Mouse (Mus musculus) spleen, adult 12 weeks (tissue): ENCODE measurements around the gene Vstm4.

Source experiments
- DNase-seq: peaks from one replicate; pipeline ENCODE4 v3.0.0; 2022; ENCODE audit warnings: low spot score

The Vstm4 gene

DNA sequence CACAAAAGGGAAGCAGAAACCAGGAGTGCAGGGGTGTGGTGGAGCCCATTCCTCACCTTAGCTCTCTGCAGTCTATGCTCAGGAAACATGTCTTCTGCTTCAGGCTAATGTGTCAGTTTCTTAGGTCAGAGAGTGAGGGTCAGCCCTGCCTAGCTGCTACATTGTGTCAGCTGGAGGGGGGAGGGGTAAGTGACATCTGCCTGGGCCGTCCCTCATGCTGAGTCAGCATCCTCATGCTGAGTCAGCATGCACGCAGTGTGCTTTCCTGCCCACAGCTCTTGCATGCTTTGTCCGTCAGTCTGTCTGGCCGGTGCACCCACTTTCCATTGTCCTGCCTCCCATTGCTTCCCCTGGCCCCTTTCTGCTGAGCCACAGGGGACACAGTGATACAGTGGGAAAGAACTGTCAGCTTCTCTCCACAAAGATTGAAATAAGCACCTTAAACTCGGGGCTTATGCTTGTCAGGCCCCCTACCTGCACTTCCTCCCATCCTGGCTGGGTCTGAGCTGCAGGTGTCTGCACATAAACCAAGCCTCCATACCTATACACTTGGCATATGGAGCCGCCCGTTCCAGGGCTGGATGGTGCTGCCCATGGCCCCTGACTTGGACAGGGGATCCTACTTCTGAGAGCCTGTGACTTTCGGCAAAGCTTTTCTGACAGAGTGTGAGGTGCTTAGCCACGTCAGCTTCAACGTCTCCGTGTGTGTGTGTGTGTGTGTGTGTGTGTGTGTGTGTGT is 3.4 kb downstream of the Vstm4 start:
- DNase-seq: no peak

DNA sequence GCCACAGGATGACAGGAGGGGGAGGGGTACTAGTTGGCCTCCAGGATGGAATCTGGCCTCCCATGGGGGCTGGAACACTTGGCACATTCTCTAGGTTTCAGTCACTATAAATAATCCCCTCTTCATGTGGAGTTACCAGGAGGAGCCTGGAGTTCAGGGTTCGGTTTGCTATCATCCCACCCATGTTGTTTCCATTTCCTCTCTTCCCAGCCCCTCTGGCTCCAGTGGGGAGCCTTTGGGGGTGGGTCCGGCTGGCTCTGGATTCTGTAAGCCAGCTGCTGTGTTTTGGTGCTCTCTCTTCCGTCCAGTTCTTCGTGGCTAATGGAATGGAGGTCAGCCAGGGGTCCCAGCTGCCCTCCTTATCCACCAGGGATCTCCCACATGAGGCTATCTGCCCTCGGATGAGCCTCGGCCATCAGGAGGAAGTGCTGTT is 4.6 kb downstream of the Vstm4 start:
- no peak for DNase-seq

DNA sequence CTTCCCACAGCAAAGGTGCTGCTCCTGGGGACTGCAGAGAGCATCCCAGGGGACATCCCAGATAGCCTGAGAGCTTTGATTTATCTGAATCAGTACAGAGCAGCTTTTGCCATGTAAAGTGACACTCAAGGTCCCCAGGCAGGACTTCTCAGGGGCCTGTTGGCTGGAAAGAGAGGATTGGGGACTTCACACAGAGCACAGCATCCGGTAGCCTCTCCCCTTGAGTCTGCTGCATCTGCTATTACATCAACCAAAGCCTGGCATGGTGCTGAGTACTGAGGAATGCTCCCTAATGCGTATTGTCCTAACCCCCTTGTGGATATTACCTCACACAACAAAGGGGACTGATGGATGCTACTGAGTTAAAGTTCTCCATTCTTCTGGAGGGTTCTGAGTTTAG is 5.1 kb downstream of the Vstm4 start:
- DNase-seq: no peak

DNA sequence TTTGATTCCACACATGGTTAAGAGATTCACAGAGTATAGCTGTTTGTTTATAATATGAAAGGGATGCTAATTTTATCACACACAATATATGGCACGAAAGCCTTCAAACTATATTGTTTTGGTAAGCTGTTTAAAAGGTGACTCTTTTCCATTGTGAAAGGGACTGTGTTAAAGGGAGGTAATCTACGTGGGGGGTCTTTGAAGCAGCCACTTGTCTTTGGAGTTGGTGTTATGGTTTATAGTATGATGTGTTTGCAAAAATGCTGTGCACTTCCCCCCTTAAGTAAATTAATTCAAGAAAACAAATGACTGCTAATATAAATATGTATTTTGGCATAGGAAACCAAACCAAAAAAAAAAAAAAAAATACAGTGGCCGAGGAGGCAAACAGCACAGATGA is 8.8 kb downstream of the Vstm4 start:
- no peak for DNase-seq

DNA sequence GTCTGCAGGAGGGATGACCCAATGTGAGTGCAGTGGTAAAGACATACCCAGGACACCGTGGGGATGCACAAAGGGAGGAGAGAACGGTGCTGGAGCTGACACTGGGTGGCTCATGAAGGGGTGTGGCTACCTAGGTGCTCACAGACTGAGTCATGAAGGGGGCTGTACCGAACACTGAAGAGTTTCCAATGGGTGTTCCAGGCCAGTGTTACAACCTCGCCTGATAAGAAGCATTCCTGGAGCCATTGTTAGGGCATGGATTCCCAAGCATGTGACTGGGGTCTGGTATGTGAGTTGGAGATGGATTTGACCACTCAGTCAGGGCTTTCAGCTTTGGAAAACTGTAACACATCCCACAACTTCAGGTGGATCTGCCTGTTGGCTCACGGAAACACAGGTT is 15.4 kb downstream of the Vstm4 start:
- DNase-seq: no peak

DNA sequence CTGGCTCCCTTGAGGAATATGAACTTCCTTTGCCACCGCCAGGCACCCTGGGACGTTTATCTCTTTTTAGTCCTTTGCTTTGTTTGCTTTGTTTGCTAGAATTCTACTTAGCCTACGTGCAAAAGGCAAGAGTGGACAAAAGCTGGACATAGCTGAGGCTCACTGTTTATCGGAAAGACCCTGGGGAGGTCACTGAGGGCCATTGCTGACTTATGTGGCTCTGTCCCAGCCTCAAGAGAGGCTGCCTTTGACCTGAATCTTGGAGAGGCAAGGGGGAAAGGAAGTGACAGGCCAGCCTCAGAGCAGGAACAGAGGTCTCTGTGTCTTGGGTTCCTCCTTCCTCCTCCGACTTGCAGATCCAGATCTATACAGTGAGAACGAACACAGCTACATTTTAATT is 21.0 kb downstream of the Vstm4 start:
- DNase-seq: no peak

DNA sequence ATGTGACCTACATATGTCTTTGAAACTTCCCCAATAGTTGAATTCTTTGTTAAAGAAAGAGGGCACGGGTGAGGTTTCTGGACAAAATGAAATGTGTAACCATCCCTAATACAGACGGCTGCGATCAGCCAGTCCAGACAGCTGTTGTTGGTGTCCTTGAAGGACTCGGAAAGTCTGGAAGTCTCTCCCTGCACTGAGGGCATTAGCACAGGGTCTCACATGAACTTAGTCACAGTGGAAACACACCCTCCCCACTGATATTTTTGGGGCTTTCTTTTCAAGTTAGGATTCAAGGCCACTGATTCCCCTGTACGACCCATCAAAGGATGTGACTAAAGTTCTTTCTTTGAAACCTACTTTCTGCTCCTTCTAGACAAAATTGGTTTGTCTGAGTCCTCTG is 23.8 kb downstream of the Vstm4 start:
- no peak for DNase-seq

DNA sequence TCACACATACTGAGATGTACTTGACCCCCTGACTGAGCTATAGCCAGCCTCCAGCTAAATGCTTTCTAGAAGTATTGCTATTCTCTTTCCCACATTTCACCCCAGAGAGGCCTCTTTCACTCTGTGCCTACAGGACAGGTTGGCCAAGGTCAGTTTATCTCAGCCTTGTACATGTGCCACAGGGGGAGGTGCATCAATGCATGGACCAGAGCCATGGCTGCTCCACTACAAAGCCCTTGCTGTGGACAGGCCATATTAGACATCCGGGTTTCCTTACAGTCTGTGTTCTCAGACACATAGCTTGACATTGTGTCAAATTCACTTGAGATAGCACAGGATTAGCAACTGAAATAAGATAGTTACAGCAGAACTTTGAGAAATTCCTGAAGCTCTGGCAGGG is 25.1 kb downstream of the Vstm4 start:
- DNase-seq: no peak

DNA sequence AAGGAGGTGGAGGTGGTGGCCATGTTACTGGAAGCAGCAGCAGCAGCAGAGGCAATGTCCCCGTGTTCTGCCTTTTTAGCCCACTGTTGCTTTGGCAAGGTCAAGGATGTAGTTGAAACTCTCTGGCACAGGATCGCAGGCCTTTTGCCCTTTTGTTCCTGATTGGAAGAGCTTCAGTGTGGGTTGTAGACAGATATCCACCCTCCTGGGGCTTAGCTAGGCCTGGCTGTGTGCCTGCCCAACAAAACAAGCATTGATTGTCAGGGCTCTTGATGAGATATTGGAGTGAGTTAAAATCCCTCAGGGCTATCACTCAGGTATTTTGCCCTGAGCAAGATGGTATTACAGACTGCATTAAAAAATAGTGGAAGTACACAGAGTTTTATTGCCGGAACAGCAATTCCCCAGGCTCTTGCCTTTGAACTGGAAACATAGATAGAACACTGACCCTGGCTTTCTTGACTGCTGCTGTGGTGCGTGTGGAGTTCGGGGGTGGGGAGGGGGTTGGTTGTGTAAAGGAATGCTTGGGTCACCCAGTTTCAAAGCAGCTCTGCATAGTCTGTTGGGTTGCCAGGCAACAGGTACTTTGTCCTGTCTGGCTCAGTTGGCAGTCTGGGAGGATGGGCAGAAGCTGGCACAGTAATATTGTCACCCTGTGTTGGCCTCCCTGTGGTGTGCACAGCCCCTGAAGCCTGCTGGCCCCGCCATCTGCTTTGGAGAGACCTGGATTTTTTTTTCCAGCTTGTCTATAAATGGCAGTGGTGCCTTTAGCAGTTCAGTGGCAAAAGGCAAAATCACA is 32.5 kb downstream of the Vstm4 start:
- no peak for DNase-seq

DNA sequence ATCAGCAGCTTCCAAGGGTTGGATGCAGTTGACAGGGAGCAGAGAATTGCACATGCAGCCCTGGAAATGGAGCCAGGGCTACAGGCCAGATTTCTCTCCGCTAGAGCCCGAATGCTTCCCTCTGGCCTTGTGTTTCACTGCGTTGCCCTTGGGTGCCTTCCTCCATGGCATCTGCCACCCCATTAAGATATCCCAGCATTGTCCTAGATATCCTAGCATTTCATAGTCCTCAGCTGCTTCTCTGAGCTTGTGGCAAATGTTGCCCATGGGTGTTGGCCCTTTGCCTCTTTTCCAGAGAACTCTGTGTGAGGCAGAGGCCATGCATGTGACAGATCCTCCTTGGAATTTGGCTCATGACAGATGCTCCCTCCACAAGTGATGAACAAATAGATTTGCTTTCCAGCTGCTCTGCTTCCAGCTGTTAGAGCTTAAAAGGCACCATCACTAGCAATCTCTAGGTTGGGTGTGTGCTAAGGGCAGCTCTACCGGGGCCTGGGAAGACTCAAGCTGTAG is 37.8 kb downstream of the Vstm4 start:
- no peak for DNase-seq

DNA sequence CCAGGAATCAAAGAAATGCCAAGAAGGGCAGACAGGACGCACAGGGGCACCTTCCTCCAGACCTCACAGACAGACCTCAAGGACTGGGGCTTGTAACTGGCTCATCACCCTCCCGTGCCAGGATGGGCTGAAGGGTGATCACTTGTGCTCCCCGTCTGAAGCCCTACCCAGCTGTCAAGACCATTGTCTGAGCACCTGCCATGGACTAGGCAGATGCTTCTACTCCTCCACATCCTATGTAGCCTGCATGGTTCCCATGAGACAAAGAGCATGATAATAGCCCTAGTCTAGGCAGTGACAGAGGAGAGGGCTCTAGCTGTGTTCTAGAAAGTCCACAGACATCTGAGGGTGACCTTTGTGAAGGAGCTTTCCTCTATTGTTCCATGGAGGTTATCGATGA is 38.3 kb downstream of the Vstm4 start:
- DNase-seq: no peak

DNA sequence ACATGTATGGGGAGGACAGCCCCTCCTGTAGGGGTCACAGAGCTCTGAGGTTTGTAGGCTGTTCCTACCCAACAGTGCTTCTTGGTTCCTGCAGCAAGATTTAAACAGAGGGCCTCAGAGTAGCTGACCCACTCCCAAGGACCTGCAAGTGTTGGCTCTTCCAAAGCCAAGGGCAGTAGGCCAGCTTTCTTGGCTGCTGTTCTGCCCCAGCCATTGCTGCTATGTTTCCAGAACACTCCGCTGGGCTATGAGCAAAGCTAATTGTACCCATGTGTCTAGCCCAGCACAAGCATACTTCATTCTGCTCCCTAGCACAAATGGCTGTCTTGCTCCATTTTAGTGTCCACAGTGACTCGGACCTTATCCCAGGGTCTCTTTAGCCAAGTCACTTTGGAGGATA is 40.3 kb downstream of the Vstm4 start:
- DNase-seq: no peak

DNA sequence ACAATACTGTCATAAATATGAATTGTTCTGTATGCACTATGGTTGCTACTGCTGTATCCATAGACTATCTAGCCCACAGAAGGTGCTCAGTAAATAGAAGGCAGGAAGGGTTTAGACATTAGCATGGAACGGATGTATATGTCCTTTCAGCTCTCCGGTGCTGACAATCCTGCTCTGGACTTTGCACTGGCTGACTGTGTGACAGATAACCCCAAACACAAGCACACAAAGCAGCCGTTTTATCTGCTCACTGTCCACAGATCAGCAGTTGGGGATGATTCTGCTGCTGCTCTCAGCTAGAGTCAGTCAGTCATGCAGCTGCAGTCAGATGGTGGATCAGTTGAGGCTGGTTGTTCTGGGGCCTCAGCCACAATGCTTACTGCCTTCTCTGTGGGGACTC is 46.6 kb downstream of the Vstm4 start:
- DNase-seq: no peak

DNA sequence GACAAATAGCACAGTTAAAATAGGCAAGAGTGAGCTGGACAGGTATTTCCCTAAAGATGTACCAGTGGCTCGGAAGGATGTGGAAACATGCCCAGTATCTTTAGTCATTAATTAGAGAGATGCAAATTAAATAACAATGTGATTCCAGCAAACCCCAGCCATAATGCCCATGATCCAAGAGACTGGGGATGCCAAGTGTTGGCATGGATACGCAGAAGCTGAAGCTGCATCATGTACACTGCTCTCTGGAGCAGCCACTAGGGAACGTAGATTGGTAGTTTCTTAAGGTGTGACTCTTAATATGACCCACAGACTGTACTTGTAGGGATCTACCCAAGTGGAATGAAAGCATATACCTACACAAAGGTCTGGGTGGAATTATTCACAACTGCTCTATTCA is 50.0 kb downstream of the Vstm4 start:
- no peak for DNase-seq

DNA sequence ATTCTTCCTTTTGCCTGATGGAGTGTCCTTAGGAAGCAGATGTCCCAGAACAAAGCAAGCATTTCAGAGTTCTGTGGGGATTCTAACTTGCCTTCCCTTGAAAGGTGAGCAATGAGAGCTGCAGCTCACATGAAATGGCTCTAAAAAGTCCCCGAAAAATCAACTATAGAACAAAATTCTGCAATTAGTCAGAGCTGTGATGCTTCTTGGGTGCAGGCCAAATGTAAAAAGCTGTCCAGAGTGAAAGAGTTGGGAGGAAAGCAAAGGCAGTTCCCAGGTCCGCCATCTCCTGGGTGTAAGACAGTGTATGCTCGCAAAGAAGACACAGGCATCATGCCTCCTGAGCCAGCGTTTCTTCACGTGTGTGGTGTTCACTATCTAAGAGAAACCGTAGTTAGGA is 52.6 kb downstream of the Vstm4 start:
- no peak for DNase-seq

DNA sequence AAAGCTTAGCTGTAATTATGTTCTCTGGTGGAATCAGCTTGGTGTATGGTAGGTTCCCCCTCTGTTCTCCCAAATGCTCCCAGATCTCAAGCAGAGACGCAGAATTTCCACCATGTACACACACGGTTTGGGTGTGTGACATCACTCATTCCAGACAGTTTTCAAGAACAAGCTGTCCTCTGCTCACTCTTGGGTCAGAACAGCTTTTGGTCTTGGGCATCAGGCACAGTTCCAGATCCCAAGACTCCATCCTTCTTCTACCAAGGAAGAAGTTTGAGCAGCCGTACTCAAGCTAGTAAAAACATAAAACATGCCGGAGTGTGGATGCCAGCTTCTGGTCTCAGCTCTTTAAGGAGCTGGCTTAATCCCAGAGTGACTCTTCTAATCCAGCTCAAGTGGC is 54.6 kb downstream of the Vstm4 start:
- DNase-seq: no peak

DNA sequence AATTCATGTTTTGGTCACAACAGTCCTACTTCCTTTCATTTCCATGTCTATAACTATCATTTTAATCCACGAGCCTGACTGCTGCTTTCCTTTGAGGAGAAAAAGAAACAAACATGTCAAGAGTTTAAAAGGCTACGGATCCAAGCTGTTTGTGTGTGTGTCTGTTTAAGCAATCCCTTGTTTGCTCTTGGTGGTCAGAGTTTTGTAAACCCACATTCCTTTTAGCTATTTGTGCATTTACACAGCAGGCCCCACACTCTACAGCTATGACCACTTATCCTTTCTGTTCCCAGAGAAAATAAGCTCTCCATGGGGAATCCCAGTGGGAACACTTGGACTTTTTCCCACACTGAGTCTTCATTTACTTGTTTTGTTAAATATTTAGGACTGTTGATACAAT is 58.8 kb downstream of the Vstm4 start:
- no peak for DNase-seq

DNA sequence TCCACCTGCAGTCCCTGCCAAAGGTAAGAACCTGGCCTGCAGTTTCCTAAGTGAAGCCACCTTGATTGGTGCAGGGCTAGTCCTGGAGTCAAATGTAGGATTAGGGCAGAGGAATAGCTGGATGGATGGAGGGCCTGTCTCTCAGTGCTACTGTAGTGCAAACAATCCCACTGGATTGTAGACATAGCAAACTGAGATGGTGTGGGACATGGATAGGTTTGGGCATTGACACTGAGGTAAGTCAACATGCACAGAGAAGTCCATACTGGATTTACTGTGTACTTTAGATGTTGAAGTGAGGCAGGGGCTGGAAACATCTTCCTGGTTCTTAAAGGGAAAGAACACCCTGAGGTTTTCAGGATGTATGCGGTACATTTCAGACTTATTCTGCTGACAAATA is 61.4 kb downstream of the Vstm4 start:
- DNase-seq: no peak

DNA sequence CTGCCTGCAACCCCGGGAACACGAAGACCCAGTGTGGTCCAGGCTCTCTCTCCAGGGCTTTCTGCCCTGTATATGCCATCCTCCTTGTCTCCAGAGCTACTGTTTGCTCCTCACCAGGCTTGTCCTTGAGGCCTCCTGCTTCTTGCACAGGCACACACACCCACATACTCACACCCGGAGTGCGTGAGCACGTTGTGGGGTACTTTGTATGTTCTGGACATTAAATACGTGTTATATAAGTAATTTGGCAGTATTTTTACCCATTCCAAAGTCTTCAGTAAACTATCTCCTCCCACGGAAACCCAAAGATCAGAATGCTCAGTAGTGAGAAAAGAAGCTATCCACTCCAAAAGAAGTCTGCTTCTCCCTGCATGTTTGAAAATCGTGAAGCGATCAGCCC is 67.3 kb downstream of the Vstm4 start:
- DNase-seq: no peak

DNA sequence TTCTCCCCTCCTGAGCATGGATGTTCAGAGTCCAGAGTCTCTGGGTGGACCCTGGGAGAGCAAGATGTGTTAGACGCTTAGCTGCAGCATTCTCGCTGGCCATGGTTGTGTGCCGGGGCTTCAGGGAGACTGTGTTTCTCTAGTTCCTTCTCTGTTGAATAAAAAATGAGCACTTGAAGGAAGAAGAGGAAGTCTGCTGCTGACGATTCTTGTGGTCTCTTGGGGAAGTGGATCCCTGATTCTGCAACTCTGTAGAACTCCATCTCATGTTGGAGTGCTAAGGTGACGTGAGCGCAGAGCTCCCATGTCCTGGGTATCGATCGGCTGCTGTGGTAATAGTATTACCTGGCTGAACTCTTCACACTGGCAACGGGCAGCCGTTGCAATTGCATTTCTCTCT is 75.2 kb downstream of the Vstm4 start:
- DNase-seq: no peak

DNA sequence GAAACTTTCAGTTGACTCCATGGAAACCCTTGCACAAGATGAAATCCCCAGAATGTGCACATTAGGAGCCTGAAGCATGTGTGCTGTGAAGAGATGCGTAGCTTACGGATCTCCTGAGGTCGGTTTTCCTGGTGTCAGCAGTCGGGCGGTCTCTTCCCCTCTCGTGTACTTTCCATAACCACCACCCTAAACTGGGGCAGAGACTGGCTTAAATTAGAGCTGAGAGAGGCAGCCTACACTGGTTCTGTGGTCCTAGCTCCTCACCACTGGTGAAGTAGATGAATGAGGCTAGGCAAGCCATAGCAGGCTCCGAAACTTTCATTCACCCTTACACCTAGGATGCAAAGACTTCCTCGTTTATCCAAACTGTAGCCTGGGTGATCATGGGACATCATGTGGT is 75.7 kb downstream of the Vstm4 start:
- DNase-seq: no peak

DNA sequence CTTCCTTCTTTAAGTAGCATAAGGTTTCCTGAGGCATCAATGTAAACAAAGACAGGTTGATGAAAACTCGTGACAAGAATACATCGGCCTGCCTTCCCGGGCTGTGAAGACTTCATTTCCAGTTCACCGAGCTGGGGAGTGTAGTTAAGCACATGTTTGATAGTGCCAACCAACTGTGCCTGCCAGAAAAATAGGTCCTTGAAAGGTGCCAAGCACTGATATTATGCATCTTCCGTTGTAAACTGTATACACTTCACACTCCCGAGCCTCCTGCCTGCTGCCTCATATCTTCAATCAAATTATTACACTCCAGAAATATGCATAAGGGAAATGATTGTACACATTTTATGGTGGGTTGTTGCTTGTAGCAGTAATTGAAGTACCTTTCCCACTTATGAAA is 77.5 kb downstream of the Vstm4 start:
- DNase-seq: no peak

DNA sequence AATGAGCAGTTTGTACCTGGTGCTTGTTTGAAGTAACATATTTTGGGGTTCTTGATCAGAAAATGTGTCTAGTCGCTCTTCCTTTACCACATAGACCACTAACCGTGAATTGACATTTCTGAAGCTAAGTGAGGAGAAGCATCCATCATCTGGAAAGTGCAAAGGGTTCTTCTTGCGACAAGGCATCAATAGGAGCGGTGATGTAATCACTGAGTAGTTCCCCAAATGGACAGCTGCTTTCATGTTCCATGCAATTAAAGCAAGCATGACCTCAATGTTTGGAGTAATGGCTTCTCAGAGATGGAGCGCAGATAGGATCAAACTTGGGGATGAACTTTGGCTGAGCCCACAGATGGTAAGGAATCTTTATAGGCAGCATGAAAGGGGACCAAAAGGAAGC is 82.7 kb downstream of the Vstm4 start:
- DNase-seq: no peak

DNA sequence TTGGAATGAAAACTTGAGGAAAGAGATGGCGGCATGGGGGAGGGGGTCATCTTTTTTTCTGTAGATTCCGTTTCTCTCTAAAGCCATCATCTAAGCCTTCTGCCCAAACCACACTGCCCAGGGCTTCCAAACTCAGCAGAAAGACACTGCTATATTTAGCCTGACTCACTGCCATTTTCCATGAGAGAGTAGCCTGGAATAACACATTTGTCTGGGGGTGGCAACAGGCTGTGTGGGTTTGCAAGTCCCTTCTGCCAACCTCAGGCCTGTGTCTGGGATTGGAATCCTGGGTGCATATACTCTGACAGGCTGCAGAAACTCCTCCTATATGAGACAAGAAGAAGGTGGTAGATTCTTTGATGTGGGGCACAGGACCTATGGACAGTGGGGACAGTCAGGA is 91.0 kb downstream of the Vstm4 start:
- DNase-seq: no peak
